Mouse (Mus musculus): Measurements from ENCODE around the gene Frmd4b.

The Frmd4b gene

DNA sequence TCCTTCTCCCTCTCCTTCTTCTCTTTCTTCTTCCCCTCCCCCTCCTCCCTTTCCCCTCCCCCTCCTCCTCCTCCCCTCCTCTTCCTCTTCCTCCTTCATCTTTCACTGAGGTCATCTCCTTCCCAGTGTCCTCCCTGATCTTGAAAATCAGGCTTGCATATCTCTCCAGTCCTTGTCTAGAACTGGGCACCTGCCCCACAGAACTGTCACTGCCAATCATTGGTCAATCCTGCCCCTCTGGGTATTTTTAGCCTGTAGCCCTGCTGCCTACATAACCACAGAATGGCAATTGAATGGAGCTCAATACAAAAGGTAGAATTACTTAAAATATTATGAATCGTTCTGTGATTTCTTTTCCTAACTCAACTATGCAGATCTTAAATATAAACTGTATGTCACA is 358.9 kb downstream of the Frmd4b start:
- DNase-seq (ENCODE audit: low spot score) = no peak

DNA sequence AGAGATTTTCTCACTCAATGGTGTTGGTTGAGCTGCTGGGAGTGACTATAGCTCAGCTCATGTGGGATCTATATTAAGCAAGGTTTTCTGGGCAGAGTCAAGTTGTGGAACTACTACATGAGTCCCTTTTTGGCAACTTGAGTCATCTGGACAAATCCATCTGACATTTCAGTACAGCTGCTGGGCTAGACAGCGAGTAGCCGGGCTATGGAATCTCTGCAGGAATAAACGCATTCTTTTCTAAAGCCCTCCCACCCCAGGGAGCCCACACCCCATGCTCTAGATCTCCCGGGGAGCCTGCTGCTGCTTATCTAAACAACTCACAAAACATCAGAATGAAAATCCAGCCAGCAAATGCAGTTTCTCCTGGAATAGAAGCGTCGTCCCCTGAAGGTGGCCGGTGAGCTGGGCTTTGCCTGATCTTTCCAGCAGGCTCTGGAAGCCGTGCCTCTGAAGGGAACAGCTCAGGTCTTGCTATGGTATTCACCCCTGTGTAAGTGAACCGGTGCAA is 364.6 kb downstream of the Frmd4b start, which contains the start of gene Lmod3:
Gene Lmod3 (minus strand): TSS at position 49 of the 511 bp plus-strand sequence.
- DNase-seq (ENCODE audit: low spot score) = no peak

GRCm38 (mm10) chr6:97252086-97252485 is 365.3 kb downstream of the Frmd4b start:
- DNase-seq (ENCODE audit: low spot score) = no peak

- DNase-seq (ENCODE audit: low spot score) = no peak
These were observed 366.4 kb downstream of the Frmd4b start for GRCm38 (mm10) chr6:97250966-97251365.

DNA sequence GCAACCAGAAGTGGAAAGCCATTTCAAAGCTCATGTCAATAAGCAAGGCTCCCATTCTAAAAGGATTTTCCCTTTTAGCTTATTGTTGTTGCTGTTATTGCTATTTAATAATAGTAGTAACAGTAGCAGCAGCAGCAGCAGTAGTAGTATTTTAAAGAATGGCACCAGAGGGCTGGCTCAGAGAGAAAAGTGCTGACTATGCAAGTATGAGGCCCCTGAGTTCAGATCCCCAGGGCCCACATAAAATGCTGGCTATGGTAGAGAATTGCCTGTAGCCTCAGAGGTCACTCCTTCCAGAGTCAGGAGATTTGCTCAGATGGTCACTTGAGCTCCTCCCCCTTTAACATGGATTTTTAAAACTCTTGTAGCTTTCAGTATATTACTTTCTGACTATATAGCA is 372.1 kb downstream of the Frmd4b start:
- DNase-seq (ENCODE audit: low spot score) = no peak

DNA sequence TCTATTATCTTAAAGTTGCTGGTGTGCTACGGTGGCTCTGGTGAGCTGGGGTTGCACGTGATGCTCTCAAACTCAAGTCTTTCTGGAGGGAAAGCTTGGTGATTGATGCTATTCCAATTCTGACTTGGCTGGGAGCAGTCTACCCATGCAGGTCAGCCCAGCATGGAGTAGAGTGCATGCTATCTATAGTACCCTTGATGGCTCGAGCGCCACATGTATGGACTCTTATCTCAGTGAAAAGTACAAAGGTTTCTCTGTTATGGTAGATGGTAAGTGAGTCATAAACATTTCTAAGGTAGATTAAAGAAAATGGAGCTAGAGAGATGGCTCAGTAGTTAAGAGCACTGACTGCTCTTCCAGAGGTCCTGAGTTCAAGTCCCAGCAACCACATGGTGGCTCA is 374.8 kb downstream of the Frmd4b start:
- no peak for DNase-seq (ENCODE audit: low spot score)

- no peak for DNase-seq (ENCODE audit: low spot score)
These were observed 377.2 kb downstream of the Frmd4b start for GRCm38 (mm10) chr6:97240092-97240491.

- no peak for DNase-seq (ENCODE audit: low spot score)
These were observed 378.0 kb downstream of the Frmd4b start for GRCm38 (mm10) chr6:97239360-97239759.
